Mouse (Mus musculus): ENCODE results near the gene Fam205a4. TPM values are rescaled to one million over a fixed set of nuclear protein-coding genes. Genes with fewer than 3 reads are reported as not detected.
"Not testable (repeated sequence)": the region's sequence is repeated elsewhere in the genome, so short reads cannot be mapped to it uniquely, and the experiment has no call there.

The Fam205a4 gene
- not detected for total RNA-seq (2021)

- DNase-seq (ENCODE audit: low spot score); intact Hi-C loops (cut with DNase I): not testable (repeated sequence)
Observed at GRCm38 (mm10) chr4:41965758-41966157, at the start of gene Fam205a4. Gene Fam205a4, plus strand, starts transcription at chr4:41966058.

- DNase-seq (ENCODE audit: low spot score); intact Hi-C loops (cut with DNase I): not testable (repeated sequence)
Observed at GRCm38 (mm10) chr4:41941272-41941671, 24.6 kb upstream of the Fam205a4 start, which contains the start of gene Gm20878. Gene Gm20878, plus strand, starts transcription at chr4:41941572.

Other genes with a start within 250 kb of the Fam205a4 start
- gene Dctn3, start 242.9 kb upstream of the Fam205a4 start, total RNA-seq (2021) = 10 to 100 TPM; 74.8 to 79.9 TPM
- not detected for gene Arid3c, start 234.9 kb upstream of the Fam205a4 start, total RNA-seq (2021)
- gene Galt, start 210.8 kb upstream of the Fam205a4 start, total RNA-seq (2021) = 10 to 100 TPM; 52.1 to 52.9 TPM
- gene Sigmar1, start 209.9 kb upstream of the Fam205a4 start, total RNA-seq (2021) = 10 to 100 TPM; 18.0 to 19.6 TPM
- gene Ccl27a, start 191.8 kb upstream of the Fam205a4 start, total RNA-seq (2021) = 10 to 100 TPM; 11.6 to 17.2 TPM
- not detected for gene Gm21541, start 62.4 kb upstream of the Fam205a4 start, total RNA-seq (2021)
- under 1 TPM; 0.39 to 0.53 TPM for gene Gm20878, start 24.5 kb upstream of the Fam205a4 start, total RNA-seq (2021)
- not detected for gene Gm21093, start 68.7 kb downstream of the Fam205a4 start, total RNA-seq (2021)
- gene Gm3893, start 125.1 kb downstream of the Fam205a4 start, total RNA-seq (2021) = not detected
- 10 to 100 TPM; 25.8 to 31.6 TPM for gene Gm13304, start 148.8 kb downstream of the Fam205a4 start, total RNA-seq (2021)
- not detected for gene Gm13306, start 187.4 kb downstream of the Fam205a4 start, total RNA-seq (2021)
- not detected for gene Gm13305, start 202.5 kb downstream of the Fam205a4 start, total RNA-seq (2021)

Data from heart, postnatal 25 days (tissue).